Comparison of ENCODE assay signal across 25 mouse cellular contexts in the genomic region with DNA sequence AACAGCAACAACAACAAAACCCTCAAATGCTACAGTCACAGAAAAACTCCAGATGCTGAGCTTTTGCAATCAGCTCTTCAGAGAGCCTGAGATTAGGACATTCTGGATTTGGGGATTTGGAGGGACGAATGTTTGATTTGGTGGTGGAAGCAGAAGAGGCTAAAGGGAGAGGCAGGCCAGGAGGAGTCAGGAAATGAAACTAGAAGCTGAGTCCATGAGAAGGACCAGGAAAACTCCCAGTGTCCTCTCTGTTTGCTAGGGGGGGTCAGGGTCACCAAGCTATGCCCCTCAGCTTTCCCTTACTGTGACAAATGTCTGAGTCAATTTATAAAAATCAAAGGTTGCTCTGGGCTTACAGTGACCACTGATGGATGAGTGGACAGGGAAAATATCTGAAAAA. TPM values are rescaled to one million over a fixed set of nuclear protein-coding genes. Genes with fewer than 3 reads are reported as not detected.
DNase-seq lines count a peak whose midpoint lies in the region; ATAC-seq and TF ChIP-seq lines count a peak whose summit lies in the region.
"Had no signal": no experiment of that assay in that cellular context is flagged by ENCODE, and none has a peak within 500 bp of the region (broad histone marks: within the 10 kb centered on the region; RNA-seq: fewer than 3 reads in every experiment).

No protein-coding gene starts in this region.

- WGBS in liver, postnatal 0 days (ENCODE audit: insufficient replicate concordance): 70% methylated on average over 1 of the region's 1 CpGs
- 83% methylated on average over 1 of the region's 1 CpGs for WGBS in small intestine, adult 2 months
- WGBS in hindbrain, embryonic 16.5 days: 91% methylated on average over 1 of the region's 1 CpGs

- H3K4me3 ChIP-seq in liver, postnatal 0 days (ENCODE audit: low read depth, low read length): no peak overlapping the region
- no peak overlapping the region for H3K4me3 ChIP-seq in small intestine, adult 2 months (ENCODE audit: low read depth, low read length)
- H3K4me3 ChIP-seq in hindbrain, embryonic 16.5 days (ENCODE audit: low read length): no peak overlapping the region
- H3K4me3 ChIP-seq: embryonic facial prominence, embryonic 10.5 days; embryonic facial prominence, embryonic 12.5 days had no signal

- DNase-seq in adrenal gland, postnatal 14 days: peak; percentile 9
- DNase-seq in adrenal gland, postnatal 25 days: no peak
- DNase-seq in liver, postnatal 0 days: no peak
- DNase-seq in liver (no peak), 3T3-L1 (ENCODE audit: low read depth, low spot score) (peak; percentile 55)
- no peak for DNase-seq in ovary, postnatal 36 days (ENCODE audit: low spot score)
- DNase-seq: adrenal gland, adult 8-10 months; cerebellum, adult 11-12 months; cerebellum, adult 2 months; cerebellum, adult 9-10 months; cerebellum, postnatal 25 days had no signal

- no peaks in the 10 kb centered on the region for H3K36me3 ChIP-seq in liver, postnatal 0 days (replicated peaks; ENCODE audit: insufficient read depth, low read length)
- H3K36me3 ChIP-seq in small intestine, adult 2 months (ENCODE audit: control insufficient read depth, insufficient read depth, low read length): no peaks in the 10 kb centered on the region
- H3K36me3 ChIP-seq in hindbrain, embryonic 16.5 days (ENCODE audit: control insufficient read depth, insufficient read depth, low read length): no peaks in the 10 kb centered on the region
- H3K36me3 ChIP-seq: embryonic facial prominence, embryonic 10.5 days; embryonic facial prominence, embryonic 12.5 days had no signal

- no peak overlapping the region for H3K4me2 ChIP-seq in liver, postnatal 0 days (ENCODE audit: low read depth, low read length)
- H3K4me2 ChIP-seq in hindbrain, embryonic 16.5 days (ENCODE audit: low read length): no peak overlapping the region
- H3K4me2 ChIP-seq: embryonic facial prominence, embryonic 12.5 days had no signal

- no peaks in the 10 kb centered on the region for H3K9me3 ChIP-seq in liver, postnatal 0 days (ENCODE audit: low read length)
- H3K9me3 ChIP-seq in hindbrain, embryonic 16.5 days (ENCODE audit: control insufficient read depth, low read length): no peaks in the 10 kb centered on the region
- H3K9me3 ChIP-seq: embryonic facial prominence, embryonic 10.5 days; embryonic facial prominence, embryonic 12.5 days had no signal

- H3K4me1 ChIP-seq in liver, postnatal 0 days (ENCODE audit: insufficient read depth): peaks cover 6% of the 10 kb centered on the region; the same call in 1 of the 2 replicates
- H3K4me1 ChIP-seq in small intestine, adult 2 months (ENCODE audit: control insufficient read depth, insufficient read depth, insufficient read length, low read length): peaks cover 33% of the 10 kb centered on the region
- no peaks in the 10 kb centered on the region for H3K4me1 ChIP-seq in hindbrain, embryonic 16.5 days (ENCODE audit: control insufficient read depth, insufficient read depth, low read depth, low read length)
- H3K4me1 ChIP-seq: embryonic facial prominence, embryonic 12.5 days had no signal

- H3K9ac ChIP-seq in liver, postnatal 0 days (replicated peaks): no peak overlapping the region
- no peak overlapping the region for H3K9ac ChIP-seq in hindbrain, embryonic 16.5 days (ENCODE audit: low read depth, low read length)
- H3K9ac ChIP-seq: embryonic facial prominence, embryonic 12.5 days had no signal

- 0 out of 2 replicates have a peak overlapping the region, but pooled peaks have one; percentile 2 for H3K27ac ChIP-seq in liver, postnatal 0 days (ENCODE audit: low read depth)
- H3K27ac ChIP-seq in small intestine, adult 2 months (ENCODE audit: insufficient read depth, low read depth, low read length): peak overlapping the region; percentile 35; the same call in 1 of the 2 replicates
- no peak overlapping the region for H3K27ac ChIP-seq in hindbrain, embryonic 16.5 days (ENCODE audit: low read depth, low read length)
- H3K27ac ChIP-seq: embryonic facial prominence, embryonic 10.5 days; embryonic facial prominence, embryonic 12.5 days had no signal

- no peak for ATAC-seq in liver, postnatal 0 days
- no peak for ATAC-seq in hindbrain, embryonic 16.5 days
- ATAC-seq: activated CD4-positive, CD25-positive, alpha-beta regulatory T cell, adult 4 months; forebrain, embryonic 14.5 days; forebrain, embryonic 16.5 days; Patski had no signal

- TF ChIP-seq CTCF in liver, postnatal 0 days (IDR thresholded peaks at IDR 0.05; ENCODE audit: low read depth): no peak
- no peak for TF ChIP-seq CTCF in small intestine, adult 2 months (IDR thresholded peaks at IDR 0.05; ENCODE audit: extremely low read depth, insufficient read length, insufficient replicate concordance, low read depth, low read length)

- H3K27me3 ChIP-seq in liver, postnatal 0 days (ENCODE audit: insufficient read depth, low read length): no peaks in the 10 kb centered on the region
- no peaks in the 10 kb centered on the region for H3K27me3 ChIP-seq in small intestine, adult 2 months (ENCODE audit: control insufficient read depth, insufficient read depth, low read length)
- no peaks in the 10 kb centered on the region for H3K27me3 ChIP-seq in hindbrain, embryonic 16.5 days (replicated peaks; ENCODE audit: control insufficient read depth, insufficient read depth, low read length)
- H3K27me3 ChIP-seq: embryonic facial prominence, embryonic 12.5 days; Patski had no signal

- TF ChIP-seq EP300 in liver, postnatal 0 days (IDR thresholded peaks at IDR 0.05; ENCODE audit: low read depth): no peak

- TF ChIP-seq POLR2A in small intestine, adult 2 months (IDR thresholded peaks at IDR 0.05; ENCODE audit: low read depth, low read length): no peak

RNA-seq across cellular contexts. Expression of a gene that starts 20.1 kb away (rescaled TPM):
- 0.64 and 3.6 TPM in 2 replicates for total RNA-seq in adrenal gland, postnatal 14 days (2021)
- 0.46 TPM in 1 of 2 replicates, not detected in the other for total RNA-seq in adrenal gland, postnatal 25 days (2021)
- 5.6 and 7.9 TPM in 2 replicates for polyA plus RNA-seq in liver, postnatal 0 days (2015; fragmentation: Nextera tagmentation; extraction: Ambion mirVana)
- polyA plus RNA-seq in small intestine, adult 2 months (2012; rRNA removed): 8.1 and 24.1 TPM in 2 replicates
- 28.9 and 29.9 TPM in 2 replicates for polyA plus RNA-seq in hindbrain, embryonic 16.5 days (2015; fragmentation: Nextera tagmentation; extraction: Ambion mirVana)
- total RNA-seq: MEL had no signal
- polyA plus RNA-seq: activated CD4-positive, CD25-positive, alpha-beta regulatory T cell, adult 4 months had no signal

RNA-seq across cellular contexts. Expression of a gene that starts 43.9 kb away (rescaled TPM):
- not detected in 2 replicates for total RNA-seq in adrenal gland, postnatal 14 days (2021)
- total RNA-seq in adrenal gland, postnatal 25 days (2021): not detected in 2 replicates
- polyA plus RNA-seq in liver, postnatal 0 days (2015; fragmentation: Nextera tagmentation; extraction: Ambion mirVana): 0.54 and 0.67 TPM in 2 replicates
- 1.1 and 2.1 TPM in 2 replicates for polyA plus RNA-seq in small intestine, adult 2 months (2012; rRNA removed)
- polyA plus RNA-seq in hindbrain, embryonic 16.5 days (2015; fragmentation: Nextera tagmentation; extraction: Ambion mirVana): 0.54 and 0.65 TPM in 2 replicates
- total RNA-seq: adrenal gland, adult 8-10 months; adrenal gland, postnatal 36 days; ES-E14; MEL had no signal
- polyA plus RNA-seq: activated CD4-positive, CD25-positive, alpha-beta regulatory T cell, adult 4 months; C2C12; embryonic facial prominence, embryonic 10.5 days; embryonic facial prominence, embryonic 12.5 days; embryonic facial prominence, embryonic 14.5 days; forebrain, embryonic 11.5 days had no signal

Comparison
In these comparisons a context has a peak if more than half of its experiments do, and no peak if none do; other contexts are left out.
1. DNase-seq: peak in adrenal gland, postnatal 14 days (single experiment) and 3T3-L1 (single experiment); none in adrenal gland, postnatal 25 days (single experiment), liver, postnatal 0 days (single experiment), liver (single experiment) and ovary, postnatal 36 days (single experiment).